Mouse (Mus musculus) myocyte (in vitro differentiated cells): Measurements from ENCODE around the gene Sf3b3. TPM values are rescaled to one million over a fixed set of nuclear protein-coding genes. Genes with fewer than 3 reads are reported as not detected.

Experiments used
- H3K27me3 ChIP-seq: one replicate; pipeline ENCODE4 v1.6.1; 2011; ENCODE audit not compliant: control insufficient read depth, insufficient read depth, insufficient read length
- H3K36me3 ChIP-seq: one replicate; pipeline ENCODE4 v1.6.1; 2011; ENCODE audit not compliant: control insufficient read depth, insufficient read depth
- H3K4me2 ChIP-seq: one replicate; pipeline ENCODE4 v1.6.1; 2011; ENCODE audit warnings: low read depth, control low read depth
- H3K4me3 ChIP-seq: one replicate; pipeline ENCODE4 v1.5.1; 2011; ENCODE audit warnings: mild to moderate bottlenecking, control low read depth, moderate library complexity
- H3K79me2 ChIP-seq: one replicate; pipeline ENCODE4 v1.6.1; 2011; ENCODE audit not compliant: control insufficient read depth, insufficient read depth
- H3ac ChIP-seq: one replicate; pipeline ENCODE4 v1.6.1; 2011; ENCODE audit not compliant: control insufficient read depth, insufficient read length
- CEBPB ChIP-seq: IDR thresholded peaks from 2 replicates; pipeline ENCODE4 v1.6.1; 2011; ENCODE audit warnings: mild to moderate bottlenecking, moderate library complexity; ENCODE audit not compliant: poor library complexity, insufficient read depth, severe bottlenecking
- E2F4 ChIP-seq: IDR thresholded peaks from one replicate; pipeline ENCODE4 v1.6.1; 2011; ENCODE audit warnings: mild to moderate bottlenecking, control low read depth, moderate library complexity; ENCODE audit not compliant: insufficient read depth
- MAX ChIP-seq: IDR thresholded peaks from one replicate; pipeline ENCODE4 v1.6.1; 2011; ENCODE audit warnings: low read depth, mild to moderate bottlenecking, control low read depth
- MYOD1 ChIP-seq, 3 experiments: IDR thresholded peaks; one replicate each; pipeline ENCODE4 v1.6.1; 2011; ENCODE audit warnings: control low read depth in 2 of 3, low read depth in 2 of 3, mild to moderate bottlenecking in 2 of 3, moderate library complexity in 1 of 3; ENCODE audit not compliant: insufficient read length in 2 of 3, control insufficient read depth in 1 of 3
- MYOG ChIP-seq, 3 experiments: IDR thresholded peaks; one replicate each; pipeline ENCODE4 v1.6.1; 2011; ENCODE audit warnings: control low read depth in 2 of 3, low read depth in 2 of 3, mild to moderate bottlenecking in 2 of 3; ENCODE audit not compliant: insufficient read length in 2 of 3, control insufficient read depth in 1 of 3, insufficient read depth in 1 of 3
- POLR2A ChIP-seq: IDR thresholded peaks from one replicate; pipeline ENCODE4 v1.6.1; 2011; ENCODE audit warnings: low read depth, mild to moderate bottlenecking, control low read depth, moderate library complexity; ENCODE audit not compliant: insufficient read length
- POLR2AphosphoS2 ChIP-seq: IDR thresholded peaks from one replicate; pipeline ENCODE4 v1.6.1; 2011; ENCODE audit warnings: low read depth, control low read depth; ENCODE audit not compliant: insufficient read length
- REST ChIP-seq: IDR thresholded peaks from one replicate; pipeline ENCODE4 v1.6.1; 2011; ENCODE audit warnings: mild to moderate bottlenecking, control low read depth, moderate library complexity; ENCODE audit not compliant: insufficient read depth, insufficient read length
- SRF ChIP-seq: IDR thresholded peaks from one replicate; pipeline ENCODE4 v1.6.1; 2011; ENCODE audit warnings: low read depth; ENCODE audit not compliant: control insufficient read depth, insufficient read length
- TCF12 ChIP-seq: IDR thresholded peaks from one replicate; pipeline ENCODE4 v1.6.1; 2011; ENCODE audit warnings: mild to moderate bottlenecking, control low read depth; ENCODE audit not compliant: poor library complexity, insufficient read depth, severe bottlenecking
- TCF3 ChIP-seq: IDR thresholded peaks from one replicate; pipeline ENCODE4 v1.6.1; 2011; ENCODE audit warnings: low read depth, control low read depth; ENCODE audit not compliant: insufficient read length
- USF1 ChIP-seq: IDR thresholded peaks from one replicate; pipeline ENCODE4 v1.6.1; 2011; ENCODE audit warnings: low read depth, mild to moderate bottlenecking, control low read depth, moderate library complexity
- polyA plus RNA-seq: library from polyadenylated mRNA; unstranded; fragments of >200 nt; fragmentation: generic; extraction: Trizol; gene quantifications from one replicate; pipeline ENCODE4 v1.2.1, GENCODE M21; 2012; ENCODE audit warnings: missing spikeins

Gene Sf3b3
- polyA plus RNA-seq, 1 experiment: 47.7 TPM

- no peaks in the 10 kb centered on the region for H3K27me3 ChIP-seq
- H3K36me3 ChIP-seq: peaks cover 48% of the 10 kb centered on the region
- H3K4me2 ChIP-seq: peak overlapping the region; percentile 82
- peak in 1 of 3 experiments; percentile 38 for TF ChIP-seq MYOG (IDR thresholded peaks at IDR 0.05; ENCODE audit: control insufficient read depth in 1 of 3, insufficient read depth in 1 of 3, insufficient read length in 2 of 3, low read depth in 2 of 3)
- TF ChIP-seq POLR2AphosphoS2: no peak
- peak in 2 of 3 experiments; percentile 22 to 59 for TF ChIP-seq MYOD1 (IDR thresholded peaks at IDR 0.05; ENCODE audit: control insufficient read depth in 1 of 3, insufficient read length in 2 of 3, low read depth in 2 of 3)
- peak overlapping the region; percentile 47 for H3ac ChIP-seq
- peaks cover 61% of the 10 kb centered on the region for H3K79me2 ChIP-seq
- H3K4me3 ChIP-seq: peak overlapping the region; percentile 89
These were observed 1.3 kb upstream of the Sf3b3 start for GRCm38 (mm10) chr8:110847645-110848495.

GRCm38 (mm10) chr8:110847171-110847549 is 573 bp upstream of the Sf3b3 start:
- Histone ChIP-seq H3ac (peak overlapping the region; percentile 47), H3K4me2 (peak overlapping the region; percentile 82), H3K36me3 (peaks cover 48% of the 10 kb centered on the region), H3K79me2 (peaks cover 68% of the 10 kb centered on the region), H3K27me3 (no peaks in the 10 kb centered on the region), H3K4me3 (peak overlapping the region; percentile 89)
- TF ChIP-seq MYOD1 (IDR thresholded peaks at IDR 0.05; ENCODE audit: control insufficient read depth in 1 of 3, insufficient read length in 2 of 3, low read depth in 2 of 3) (peak in 1 of 3 experiments; percentile 0), POLR2A (no peak)

DNA sequence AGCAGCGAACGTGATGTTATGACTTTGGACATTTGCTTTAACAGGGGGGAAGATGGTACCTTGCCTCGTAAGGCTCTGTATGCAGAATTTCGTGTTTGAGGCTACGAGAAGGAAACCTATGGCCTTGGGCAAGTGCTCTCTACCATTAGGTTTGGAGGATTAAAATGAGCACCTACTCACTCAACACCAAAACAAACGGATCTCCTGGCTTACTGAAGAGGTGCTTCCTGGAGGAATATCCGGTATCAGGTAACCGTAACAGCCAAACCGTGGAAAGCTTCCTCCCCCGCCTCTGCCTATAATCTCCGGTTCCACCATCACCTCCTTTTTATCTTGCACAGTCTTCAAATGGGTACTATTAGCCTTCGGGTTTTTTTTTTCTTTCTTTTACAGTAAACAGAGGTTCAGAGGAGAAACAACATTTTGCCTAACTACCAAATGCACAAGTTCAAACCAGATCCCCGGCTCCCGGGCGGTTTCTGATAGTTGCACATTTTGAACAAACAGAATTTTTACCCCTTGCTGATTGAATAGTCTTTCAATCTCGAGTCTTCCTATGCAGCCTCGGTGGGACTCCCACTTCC is 674 bp downstream of the Sf3b3 start:
- no peaks in the 10 kb centered on the region for H3K27me3 ChIP-seq
- peak overlapping the region; percentile 47 for H3ac ChIP-seq
- H3K79me2 ChIP-seq: peaks cover 80% of the 10 kb centered on the region
- H3K4me2 ChIP-seq: peak overlapping the region; percentile 73
- peak; percentile 25 for TF ChIP-seq POLR2AphosphoS2
- no peak for TF ChIP-seq MYOD1 (IDR thresholded peaks at IDR 0.05; ENCODE audit: control insufficient read depth in 1 of 3, insufficient read length in 2 of 3, low read depth in 2 of 3)
- TF ChIP-seq USF1: no peak
- TF ChIP-seq REST: no peak
- TF ChIP-seq E2F4: no peak
- no peak for TF ChIP-seq MYOG (IDR thresholded peaks at IDR 0.05; ENCODE audit: control insufficient read depth in 1 of 3, insufficient read depth in 1 of 3, insufficient read length in 2 of 3, low read depth in 2 of 3)
- TF ChIP-seq TCF12: no peak
- H3K36me3 ChIP-seq: peaks cover 47% of the 10 kb centered on the region
- H3K4me3 ChIP-seq: peak overlapping the region; percentile 89

DNA sequence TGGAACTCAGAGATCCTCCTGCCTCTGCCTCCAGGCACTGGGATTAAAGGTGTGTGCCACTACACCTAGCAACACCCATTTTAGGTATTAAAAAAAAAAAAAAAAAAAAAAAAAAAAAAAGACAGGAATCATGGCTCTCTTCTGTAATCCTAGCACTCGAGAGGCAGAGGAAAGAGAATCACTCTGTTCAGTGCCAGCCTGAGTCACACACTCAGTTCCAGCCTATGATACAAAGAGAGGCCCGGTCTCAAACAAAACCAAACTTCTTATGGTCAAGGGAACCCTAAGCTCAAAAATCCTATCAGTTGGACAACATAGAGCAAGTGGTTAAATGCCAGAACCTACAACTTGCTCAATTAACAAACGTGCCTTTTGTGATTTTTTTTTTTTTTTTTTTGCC is 1.6 kb downstream of the Sf3b3 start:
- H3K4me3 ChIP-seq: peak overlapping the region; percentile 89
- TF ChIP-seq TCF3: no peak
- no peak for TF ChIP-seq SRF
- TF ChIP-seq TCF12: no peak
- TF ChIP-seq POLR2AphosphoS2: no peak
- no peak for TF ChIP-seq MYOD1 (IDR thresholded peaks at IDR 0.05; ENCODE audit: control insufficient read depth in 1 of 3, insufficient read length in 2 of 3, low read depth in 2 of 3)
- TF ChIP-seq USF1: no peak
- no peak for TF ChIP-seq CEBPB
- no peaks in the 10 kb centered on the region for H3K27me3 ChIP-seq
- H3K79me2 ChIP-seq: peaks cover 89% of the 10 kb centered on the region
- peak overlapping the region; percentile 73 for H3K4me2 ChIP-seq
- no peak overlapping the region for H3ac ChIP-seq
- H3K36me3 ChIP-seq: peaks cover 47% of the 10 kb centered on the region

DNA sequence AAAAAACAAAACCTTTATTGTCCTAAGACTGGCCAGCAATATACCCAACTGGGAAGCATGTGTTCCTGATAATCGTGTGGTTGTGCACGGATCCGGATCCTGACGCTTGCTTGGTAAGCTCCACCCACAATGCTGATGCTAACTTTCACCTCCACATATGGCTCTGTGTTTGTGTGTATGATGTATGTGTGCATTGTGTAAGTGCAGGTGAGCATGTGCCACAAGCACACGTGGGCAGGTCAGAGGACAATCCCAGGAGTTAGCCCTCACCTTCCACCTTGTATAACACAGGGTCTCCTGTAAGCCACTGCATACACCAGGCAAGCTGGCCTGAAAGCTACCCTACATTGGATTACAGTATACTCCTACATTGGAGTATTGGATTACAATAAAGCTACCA is 3.4 kb downstream of the Sf3b3 start:
- no peak for TF ChIP-seq E2F4
- no peak for TF ChIP-seq SRF
- no peak for TF ChIP-seq REST
- TF ChIP-seq POLR2A: peak; percentile 27
- TF ChIP-seq TCF3: no peak
- no peak for TF ChIP-seq MYOG (IDR thresholded peaks at IDR 0.05; ENCODE audit: control insufficient read depth in 1 of 3, insufficient read depth in 1 of 3, insufficient read length in 2 of 3, low read depth in 2 of 3)
- TF ChIP-seq MAX: no peak
- no peak for TF ChIP-seq USF1
- no peak for TF ChIP-seq TCF12
- no peak for TF ChIP-seq CEBPB
- TF ChIP-seq POLR2AphosphoS2: peak; percentile 64
- no peak for TF ChIP-seq MYOD1 (IDR thresholded peaks at IDR 0.05; ENCODE audit: control insufficient read depth in 1 of 3, insufficient read length in 2 of 3, low read depth in 2 of 3)
- peaks cover 97% of the 10 kb centered on the region for H3K79me2 ChIP-seq
- H3K4me3 ChIP-seq: no peak overlapping the region
- no peaks in the 10 kb centered on the region for H3K27me3 ChIP-seq
- peaks cover 59% of the 10 kb centered on the region for H3K36me3 ChIP-seq
- H3ac ChIP-seq: no peak overlapping the region
- H3K4me2 ChIP-seq: no peak overlapping the region
